Mouse (Mus musculus): Measurements from ENCODE around the gene Plcb4.
"Not testable (repeated sequence)": the region's sequence is repeated elsewhere in the genome, so short reads cannot be mapped to it uniquely, and the experiment has no call there.

Gene Plcb4

DNA sequence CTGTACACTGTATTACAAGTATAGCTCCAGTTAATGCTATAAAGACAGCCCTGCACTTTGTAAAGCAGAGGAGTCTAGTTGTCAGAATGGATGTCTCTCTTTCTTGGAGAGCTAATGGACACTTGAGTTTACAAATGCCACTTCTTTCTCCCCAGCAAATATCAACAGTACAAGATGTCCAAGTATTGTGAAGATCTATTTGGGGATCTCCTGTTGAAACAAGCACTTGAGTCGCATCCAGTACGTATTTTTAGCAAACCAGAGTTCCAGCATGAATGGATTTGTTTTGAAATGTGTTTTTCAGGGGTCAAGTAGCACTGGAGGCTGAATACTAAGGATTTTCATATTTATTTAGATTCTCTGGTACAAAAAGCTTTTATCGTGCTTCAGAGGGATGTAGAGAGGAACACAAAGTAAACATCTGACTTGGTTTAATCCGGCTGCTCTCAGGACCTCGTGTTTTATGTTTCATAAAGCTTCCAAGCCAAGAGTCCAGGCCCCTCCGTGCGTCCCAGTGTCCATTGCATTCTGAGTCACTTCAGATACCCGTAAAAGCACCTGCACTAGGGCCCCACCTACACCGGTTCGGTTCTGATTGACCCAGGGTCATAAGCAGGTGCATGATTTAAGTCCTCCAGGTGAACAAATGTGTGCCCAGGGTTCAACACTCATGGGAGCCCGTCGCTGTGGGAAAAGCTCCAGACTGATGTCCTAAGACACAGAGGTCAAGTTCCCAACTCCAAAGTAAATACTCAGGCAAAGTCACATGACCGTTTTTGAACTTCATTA lies 296.1 kb downstream of the Plcb4 start:
- no peak for DNase-seq (ENCODE audit: low read depth, low spot score)

DNA sequence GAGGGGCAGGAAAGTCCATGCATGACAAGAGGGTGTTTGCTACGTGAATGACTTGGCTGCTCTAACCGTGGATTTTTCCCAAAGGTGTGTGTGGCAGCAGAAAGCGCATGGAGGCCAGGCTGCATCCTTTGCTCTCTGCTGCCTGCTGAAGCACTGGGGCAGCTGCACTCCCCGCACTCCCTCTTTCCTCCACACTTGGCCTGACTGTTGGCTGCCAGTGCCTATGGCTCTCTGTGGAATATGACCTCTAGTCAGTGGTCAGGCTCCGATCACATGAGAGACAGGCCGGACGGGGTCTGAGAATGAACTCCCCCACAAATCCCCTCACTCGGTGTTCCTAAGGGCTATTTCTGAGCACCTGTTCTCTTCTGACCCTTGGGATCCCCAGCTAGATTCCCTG lies 297.0 kb downstream of the Plcb4 start:
- no peak for DNase-seq (ENCODE audit: low read depth, low spot score)

DNA sequence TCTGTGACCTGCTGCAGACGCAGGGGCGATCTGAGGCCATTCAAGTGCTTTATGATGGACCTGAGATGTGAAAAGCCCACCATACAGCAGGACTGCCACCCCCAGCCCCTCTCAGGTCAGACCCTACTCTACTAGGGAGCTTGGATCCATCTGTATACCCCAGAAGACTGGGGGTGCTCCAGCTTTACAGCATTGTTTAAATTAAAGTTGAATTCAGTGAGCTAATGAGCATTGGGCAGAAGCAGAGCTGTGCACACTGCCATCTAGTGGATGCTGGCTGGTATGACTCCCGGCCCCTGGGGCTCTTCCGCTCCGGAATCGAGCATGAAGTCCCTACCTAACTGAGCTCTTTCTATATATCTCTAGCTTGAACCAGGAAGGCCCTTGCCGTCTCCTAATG lies 298.9 kb downstream of the Plcb4 start:
- peak; percentile 32 for DNase-seq (ENCODE audit: low read depth, low spot score)

DNA sequence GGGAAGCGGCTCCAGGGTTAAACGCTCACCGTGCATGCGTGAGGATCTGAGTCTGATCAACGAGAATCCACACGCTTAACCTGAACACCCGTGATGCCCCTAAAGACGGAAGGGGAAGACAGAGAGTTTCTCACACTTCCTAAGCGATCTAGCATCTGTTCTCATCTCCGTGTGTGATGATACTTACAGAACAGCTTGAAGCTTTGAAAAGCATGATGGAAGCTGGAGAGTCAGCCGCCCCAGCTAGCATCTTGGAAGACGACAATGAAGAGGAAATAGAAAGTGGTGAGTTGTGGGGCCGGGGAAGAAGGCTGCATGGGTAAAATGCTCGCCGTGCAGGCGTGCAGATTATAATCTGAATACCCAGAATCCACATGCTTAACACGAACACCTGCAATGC lies 299.6 kb downstream of the Plcb4 start:
- DNase-seq (ENCODE audit: low read depth, low spot score): no peak

DNA sequence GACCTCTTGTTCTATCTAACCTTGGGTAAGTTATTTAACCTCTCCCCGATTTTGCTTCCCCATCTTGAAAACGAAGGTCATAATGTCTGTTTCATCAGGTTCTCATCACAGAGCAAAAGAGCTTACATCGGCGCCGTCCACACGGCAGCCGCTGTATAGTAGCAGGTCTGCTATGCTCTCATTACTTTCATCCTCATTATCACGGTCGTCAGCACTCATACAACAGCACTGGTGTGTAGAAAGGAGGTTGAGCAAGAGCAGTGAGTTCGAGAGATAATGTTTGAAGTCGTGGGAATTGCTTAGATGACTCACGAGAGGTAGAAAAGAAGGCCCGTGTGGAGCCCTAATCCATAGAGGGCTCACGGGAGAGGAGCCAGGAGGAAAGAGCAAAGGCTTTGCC lies 304.3 kb downstream of the Plcb4 start:
- DNase-seq (ENCODE audit: low read depth, low spot score): no peak

DNA sequence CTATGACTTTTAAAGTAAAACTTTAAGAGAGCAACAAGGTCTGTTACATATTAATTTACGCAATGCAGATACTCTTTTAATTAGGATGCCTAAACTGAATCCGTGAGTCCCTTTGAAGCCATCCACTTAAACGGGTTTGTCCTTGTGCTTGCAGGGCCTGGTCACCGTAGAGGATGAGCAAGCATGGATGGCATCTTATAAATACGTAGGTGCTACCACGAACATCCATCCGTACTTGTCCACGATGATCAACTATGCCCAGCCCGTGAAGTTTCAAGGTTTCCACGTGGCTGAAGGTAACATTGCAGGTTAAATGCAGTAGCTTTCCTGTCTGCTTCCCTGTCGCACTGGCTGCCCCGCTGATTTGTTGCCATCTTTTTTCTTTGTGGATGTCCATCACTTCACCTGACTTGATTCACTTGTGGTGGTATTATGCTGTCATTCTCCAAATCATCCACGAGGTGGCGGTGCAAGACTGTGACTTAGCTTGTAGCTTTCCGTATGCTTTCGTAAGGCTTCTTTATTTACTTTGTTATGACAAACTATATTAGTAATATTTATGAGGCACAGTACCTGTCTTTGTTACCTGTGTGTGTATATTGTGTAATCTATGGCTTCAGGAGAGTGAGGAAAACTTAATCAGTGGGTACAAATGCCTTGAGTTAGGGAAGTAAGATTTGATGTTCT lies 308.2 kb downstream of the Plcb4 start:
- DNase-seq (ENCODE audit: low read depth, low spot score): peak; percentile 23

DNA sequence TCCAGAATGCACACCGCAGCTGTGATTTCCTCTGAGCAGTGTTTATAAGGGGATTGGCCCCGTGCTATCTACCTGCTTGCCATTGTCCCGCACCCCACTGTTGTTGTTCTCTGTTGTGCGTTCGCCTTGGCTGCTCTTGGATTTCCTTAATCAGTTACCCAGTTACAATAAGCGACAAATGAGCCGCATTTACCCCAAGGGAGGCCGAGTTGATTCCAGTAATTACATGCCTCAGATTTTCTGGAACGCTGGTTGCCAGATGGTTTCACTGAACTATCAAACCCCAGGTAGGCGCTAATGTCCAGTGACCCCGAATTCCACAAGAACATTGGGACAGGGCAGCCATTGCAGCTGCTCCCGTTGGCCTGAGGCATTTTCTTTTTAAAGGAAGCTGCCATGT lies 309.3 kb downstream of the Plcb4 start:
- DNase-seq (ENCODE audit: low read depth, low spot score): no peak

DNA sequence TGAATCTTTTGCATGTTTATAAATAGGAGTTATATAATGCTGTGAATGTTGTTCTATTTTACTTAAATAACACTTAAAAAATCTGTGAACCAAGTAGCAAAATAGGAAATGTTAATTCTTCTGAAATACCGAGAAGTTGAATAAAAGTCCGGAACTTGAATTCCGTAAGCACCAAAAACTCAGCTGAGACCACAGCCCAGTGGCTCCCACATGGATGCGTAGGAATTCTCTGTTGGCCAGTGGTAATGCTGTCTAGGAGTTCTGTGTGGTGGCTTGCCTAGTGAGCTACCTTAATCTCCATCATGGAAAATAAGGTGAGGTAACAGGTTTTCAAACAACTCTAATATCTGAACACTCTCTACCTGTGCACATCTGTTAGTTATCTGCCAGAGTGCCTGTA lies 312.1 kb downstream of the Plcb4 start:
- no peak for DNase-seq (ENCODE audit: low read depth, low spot score)

DNA sequence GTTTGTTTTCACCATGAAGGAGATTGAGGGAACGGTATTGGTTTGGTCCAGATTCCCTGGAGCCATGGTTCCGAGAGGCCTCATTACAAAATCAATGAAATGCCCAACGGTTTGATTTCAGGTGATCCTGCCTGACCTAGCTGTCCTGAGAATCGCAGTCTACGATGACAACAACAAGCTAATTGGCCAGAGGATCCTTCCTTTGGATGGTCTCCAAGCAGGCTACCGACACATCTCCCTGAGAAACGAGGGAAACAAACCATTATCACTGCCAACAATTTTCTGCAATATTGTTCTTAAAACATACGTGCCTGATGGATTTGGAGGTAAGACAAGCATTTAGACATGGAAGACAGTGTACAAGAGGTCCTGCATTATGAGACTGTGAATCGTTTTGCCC lies 317.2 kb downstream of the Plcb4 start:
- DNase-seq (ENCODE audit: low read depth, low spot score): no peak

DNA sequence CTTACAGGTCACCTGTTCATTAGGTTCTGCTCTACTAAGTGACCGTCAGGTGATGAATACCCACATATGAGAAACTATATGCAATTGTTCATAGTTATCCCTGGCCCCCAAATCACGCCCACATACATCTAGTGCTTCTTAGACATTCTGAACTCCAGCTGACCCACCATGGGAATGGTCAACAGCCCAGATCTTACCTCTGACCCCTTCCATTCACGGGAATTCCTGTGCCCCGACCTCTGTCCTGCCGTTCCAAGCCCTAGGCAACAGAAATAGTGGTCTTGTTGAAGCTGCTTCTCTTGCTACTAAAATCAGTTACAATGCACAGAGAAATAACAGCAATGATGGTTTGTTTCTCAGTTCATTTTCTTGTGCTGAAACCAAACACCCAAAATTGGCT lies 320.0 kb downstream of the Plcb4 start:
- no peak for DNase-seq (ENCODE audit: low read depth, low spot score)

DNA sequence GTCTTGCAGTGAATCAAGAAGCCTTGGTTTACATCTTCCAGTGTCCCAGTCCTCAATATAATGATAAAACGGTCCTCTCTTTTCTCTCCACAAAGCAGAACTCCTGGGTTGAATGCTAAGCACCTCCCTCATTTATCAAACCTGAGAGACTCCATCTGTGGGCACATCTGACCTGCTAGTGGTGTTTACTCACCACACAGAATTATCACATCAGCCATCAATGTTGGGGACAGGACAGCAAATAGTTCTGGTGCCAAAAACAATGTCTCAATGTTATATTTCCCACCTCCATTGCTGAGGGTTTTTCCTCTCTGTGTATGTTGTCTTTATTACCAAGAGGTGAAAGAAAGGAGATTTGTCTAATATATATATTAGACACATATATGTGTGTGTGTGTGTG lies 321.6 kb downstream of the Plcb4 start:
- no peak for DNase-seq (ENCODE audit: low read depth, low spot score)

DNA sequence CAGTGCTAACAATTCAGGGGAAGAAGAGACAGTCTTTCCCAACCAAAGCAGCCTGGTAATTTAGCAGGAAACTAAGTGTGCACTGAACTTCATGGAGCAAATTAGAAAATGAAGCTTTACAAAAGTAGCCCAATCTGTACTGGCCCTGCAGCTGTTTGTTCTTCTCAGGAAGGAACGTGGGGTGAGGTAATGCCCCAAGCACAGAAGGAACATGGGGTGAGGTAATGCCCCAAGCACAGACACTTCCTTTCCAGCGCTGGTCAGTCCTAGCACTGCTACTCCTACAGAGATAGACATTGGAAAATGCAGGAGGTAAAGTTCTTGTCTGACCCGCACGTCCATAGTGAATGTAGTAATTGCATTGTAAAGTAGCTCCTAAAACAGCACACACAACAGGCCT lies 325.2 kb downstream of the Plcb4 start:
- DNase-seq (ENCODE audit: low read depth, low spot score): peak; percentile 16

DNA sequence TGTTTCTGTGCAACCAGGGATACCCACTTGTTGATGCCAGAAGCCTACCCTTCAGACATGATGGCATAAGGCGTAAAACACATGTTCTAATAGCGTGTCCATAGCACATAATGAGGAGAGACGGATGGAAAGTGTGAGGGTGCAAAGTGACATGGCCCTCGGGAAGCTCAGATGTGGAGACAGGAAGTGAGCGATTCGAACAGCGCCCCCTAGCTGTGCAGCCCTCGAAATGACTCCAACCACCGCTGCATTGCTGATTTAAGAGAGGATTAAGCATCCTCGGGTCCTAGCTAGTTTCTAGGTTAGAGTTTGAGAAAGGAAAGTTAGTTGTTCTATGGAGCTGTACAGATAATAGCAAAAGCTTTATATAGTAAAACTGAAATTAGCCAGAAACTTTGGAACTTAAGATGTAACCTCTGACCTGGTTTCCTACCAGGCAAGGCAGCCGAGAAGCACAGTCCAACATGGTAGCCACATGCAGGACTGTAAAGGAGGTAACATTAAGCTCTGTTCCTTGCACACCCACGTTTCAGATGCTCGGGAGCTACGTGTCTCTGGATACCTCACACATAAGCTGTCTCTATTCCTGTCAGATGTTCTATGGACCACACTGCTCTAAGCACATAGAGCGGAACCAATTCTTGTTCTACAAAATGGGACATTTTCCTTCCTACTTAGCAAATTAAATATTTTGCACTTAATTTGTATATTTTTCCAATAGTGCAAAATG lies 326.9 kb downstream of the Plcb4 start:
- no peak for DNase-seq (ENCODE audit: low read depth, low spot score)

DNA sequence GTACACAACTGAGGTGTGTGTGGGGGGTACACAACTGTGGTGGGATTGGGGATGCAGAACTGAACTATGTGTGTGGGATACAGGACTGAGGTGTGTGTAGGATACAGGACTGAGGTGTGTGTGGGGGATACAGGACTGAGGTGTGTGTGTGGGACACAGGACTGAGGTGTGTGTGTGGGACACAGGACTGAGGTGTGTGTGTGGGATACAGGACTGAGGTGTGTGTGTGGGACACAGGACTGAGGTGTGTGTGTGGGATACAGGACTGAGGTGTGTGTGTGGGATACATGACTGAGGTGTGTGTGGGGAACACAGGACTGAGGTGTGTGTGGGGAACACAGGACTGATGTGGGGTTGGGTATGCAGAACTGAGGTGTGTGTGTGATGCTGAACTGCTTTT lies 329.7 kb downstream of the Plcb4 start:
- DNase-seq (ENCODE audit: low read depth, low spot score): not testable (repeated sequence)

DNA sequence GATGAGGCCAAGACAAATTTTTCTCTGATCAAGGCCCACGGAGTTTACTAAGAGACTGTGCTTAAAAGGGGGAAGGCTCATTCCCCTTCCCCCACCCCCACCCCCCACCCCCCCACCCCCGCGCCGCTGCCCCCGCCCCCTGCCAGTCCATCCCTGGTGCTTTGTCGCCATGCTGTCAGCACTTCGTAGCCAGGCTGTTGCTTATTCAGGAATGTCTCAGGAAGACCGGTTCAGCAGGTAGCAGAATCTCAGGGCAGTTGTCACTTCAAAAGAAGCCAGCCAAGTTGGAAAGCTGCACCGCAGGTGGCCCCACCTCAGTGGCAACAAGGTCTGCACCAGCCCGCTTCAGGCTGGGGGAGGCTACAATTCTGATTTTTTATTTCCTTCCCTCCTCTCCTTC lies 331.9 kb downstream of the Plcb4 start:
- DNase-seq (ENCODE audit: low read depth, low spot score): not testable (repeated sequence)

DNA sequence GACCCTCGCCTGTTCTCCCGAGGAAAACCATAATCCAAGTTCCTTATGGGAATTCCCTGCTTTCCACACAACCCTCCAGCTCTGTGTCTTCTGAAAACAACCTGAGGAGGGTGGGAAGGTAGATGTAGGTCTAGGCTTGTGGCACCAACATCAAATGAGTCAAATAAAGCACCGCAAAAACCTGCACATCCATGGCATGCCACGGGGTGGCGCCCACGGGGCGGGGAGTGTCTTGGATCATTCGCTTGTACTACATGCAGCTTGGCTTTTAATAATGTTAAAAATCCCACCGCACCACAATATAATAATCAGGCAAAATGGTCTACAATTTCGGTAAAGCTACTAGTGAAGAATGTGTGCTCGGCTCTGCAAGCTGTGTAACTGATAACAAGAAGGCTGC lies 334.5 kb downstream of the Plcb4 start:
- DNase-seq (ENCODE audit: low read depth, low spot score): no peak

DNA sequence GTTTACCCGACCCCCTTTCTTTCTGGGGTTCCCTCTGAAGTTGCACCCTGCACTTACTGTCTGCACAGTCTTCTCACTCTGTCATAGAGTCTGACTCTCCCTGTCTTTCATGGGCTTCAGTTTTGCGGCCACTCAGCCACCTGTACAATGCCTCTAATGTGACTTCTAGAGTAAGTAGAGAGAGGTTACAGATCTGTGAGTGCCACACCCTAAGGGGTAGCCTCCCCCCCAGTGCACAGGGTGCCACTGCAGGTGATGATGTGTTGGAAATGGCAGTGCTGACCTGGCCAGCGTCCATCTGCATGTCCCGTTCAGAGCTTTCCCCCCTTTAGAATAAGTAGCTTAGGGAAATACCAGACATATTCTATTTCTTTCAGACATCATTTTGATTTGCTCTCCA lies 336.4 kb downstream of the Plcb4 start:
- DNase-seq (ENCODE audit: low read depth, low spot score): no peak

DNA sequence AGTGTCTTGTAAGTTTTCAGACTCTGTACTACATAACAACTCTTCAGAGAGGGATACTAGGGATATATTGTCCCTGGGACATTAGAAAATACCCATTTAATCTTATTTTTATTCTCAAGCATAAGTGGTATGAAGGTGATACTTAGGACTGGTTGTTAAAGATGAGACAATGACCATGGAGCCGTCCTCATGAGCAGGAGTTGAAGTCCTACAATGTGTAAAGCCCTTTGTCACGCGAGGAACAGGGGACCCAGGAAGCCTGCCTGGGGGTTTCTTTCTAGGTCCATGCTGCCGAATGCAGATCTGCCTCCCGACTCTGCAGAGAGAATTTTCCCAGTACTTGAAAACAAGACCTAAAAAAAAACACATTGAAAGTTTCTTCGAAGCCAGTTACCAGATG lies 338.1 kb downstream of the Plcb4 start:
- no peak for DNase-seq (ENCODE audit: low read depth, low spot score)

DNA sequence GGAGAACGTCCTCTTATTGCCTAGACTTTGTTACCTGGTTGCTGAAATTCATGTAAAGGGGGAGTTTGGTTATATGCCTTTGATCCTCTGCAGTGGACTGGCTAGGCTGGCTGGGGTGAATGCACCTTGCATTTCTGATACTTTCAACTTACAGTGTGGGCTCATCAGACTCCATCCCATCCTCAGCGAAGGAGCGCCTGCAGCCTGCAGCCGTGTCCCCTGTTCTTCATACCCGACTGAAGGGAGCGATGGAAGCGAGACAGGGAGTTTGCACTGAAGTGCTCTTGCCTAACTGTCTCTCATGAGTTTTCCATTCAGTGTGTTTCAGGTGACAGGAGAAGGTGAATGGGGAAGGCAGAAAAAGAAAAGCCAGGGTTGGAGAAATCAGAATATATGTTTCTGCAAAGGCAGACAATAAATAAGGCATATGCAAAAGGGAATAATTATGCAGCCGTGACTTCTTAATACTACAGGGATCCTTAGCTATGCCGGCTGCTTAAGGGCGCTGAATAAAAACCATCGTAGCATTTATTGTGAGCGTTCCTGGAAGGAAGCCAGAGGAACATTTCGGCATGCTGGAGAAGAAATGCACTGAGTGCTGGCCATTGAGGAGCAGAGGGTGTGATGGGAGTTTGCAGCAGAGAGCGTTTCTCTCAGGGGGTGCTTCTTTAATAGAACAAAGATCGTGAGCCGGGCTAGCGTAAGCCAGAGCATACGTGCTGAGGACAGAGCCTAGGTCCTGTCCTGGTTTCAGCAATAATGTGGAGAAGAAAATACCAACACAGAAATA lies 338.7 kb downstream of the Plcb4 start:
- DNase-seq (ENCODE audit: low read depth, low spot score): no peak

DNA sequence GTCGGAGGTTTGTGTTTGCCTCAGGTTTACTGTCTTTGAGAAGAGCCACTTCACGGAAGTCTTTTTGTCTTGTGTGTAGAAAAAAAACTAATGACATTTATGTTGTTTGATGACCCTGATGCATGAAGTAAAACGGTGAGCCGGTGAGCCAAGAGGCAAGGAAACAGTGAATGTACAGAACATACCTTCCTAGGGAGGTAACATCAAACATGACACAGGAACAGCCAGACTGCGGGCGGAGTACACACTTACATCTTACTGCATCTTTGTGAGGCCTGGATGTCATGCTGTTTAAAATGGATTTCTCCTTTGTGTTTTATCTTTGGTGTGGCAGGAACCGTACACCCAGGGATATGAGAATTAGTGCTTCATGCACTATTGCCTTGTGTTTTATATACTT lies 340.1 kb downstream of the Plcb4 start:
- DNase-seq (ENCODE audit: low read depth, low spot score): no peak

DNA sequence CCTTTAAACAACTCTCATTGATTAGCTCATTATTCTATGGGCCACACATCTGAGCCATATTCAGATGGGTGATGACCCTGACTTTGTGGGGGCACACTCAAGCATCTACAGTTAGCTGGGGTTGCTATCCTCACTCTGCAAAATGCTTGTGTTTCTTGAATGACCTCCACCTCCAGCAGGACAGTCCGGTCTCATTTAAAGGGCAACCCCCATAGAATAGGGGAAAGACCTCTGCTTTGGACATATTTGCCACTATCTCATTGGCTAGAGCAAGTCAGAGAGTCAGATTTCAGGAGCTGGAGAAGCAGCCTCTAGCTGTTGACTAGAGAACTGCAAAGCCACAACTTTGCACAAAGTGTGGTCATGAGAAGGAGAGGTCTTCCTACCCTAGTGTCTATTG lies 340.6 kb downstream of the Plcb4 start:
- DNase-seq (ENCODE audit: low read depth, low spot score): no peak

DNA sequence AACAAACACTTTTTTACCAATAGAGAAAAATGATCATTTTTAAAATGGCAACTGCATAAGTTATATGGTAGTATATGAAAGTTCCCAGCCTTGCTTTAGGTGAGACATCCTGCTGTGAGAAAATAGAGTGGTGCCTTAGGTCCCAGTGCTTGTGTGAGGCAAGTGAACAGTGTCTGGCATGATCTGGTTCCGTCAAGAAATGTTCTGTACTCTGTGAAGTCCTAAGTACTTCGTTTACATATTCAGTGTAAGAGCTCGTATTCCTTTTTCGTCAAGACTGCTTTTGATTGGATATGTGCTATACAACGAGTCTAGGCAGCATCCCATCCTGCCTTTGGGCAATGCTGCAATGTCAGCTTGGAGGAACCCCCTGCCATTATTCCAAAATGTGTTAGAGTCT lies 342.1 kb downstream of the Plcb4 start:
- DNase-seq (ENCODE audit: low read depth, low spot score): no peak

Data from skeletal muscle tissue, adult 2 months (tissue).